Mouse (Mus musculus) kidney, adult 2 months (tissue): Measurements from ENCODE around the gene Sf3b3. TPM values are rescaled to one million over a fixed set of nuclear protein-coding genes. Genes with fewer than 3 reads are reported as not detected.

Experiments
- DNase-seq: peaks from one replicate; pipeline ENCODE4 v3.0.0; 2021
- H3K27ac ChIP-seq: fragments of 200-500 bp; 2 replicates; pipeline ENCODE4 v1.5.1; 2012; ENCODE audit warnings: low read depth, low read length, control low read depth, inconsistent platforms; ENCODE audit not compliant: insufficient read depth
- H3K27me3 ChIP-seq: fragments of 200-500 bp; replicated peaks from 2 replicates; pipeline ENCODE4 v1.6.1; 2012; ENCODE audit warnings: mild to moderate bottlenecking, moderate library complexity, low read length, inconsistent platforms; ENCODE audit not compliant: control insufficient read depth, insufficient read depth
- H3K36me3 ChIP-seq: fragments of 200-500 bp; 2 replicates; pipeline ENCODE4 v1.6.1; 2012; ENCODE audit warnings: mild to moderate bottlenecking, moderate library complexity, low read length, inconsistent platforms; ENCODE audit not compliant: control insufficient read depth, insufficient read depth
- H3K4me1 ChIP-seq: fragments of 200-500 bp; 2 replicates; pipeline ENCODE4 v1.6.1; 2011; ENCODE audit warnings: low read length; ENCODE audit not compliant: control insufficient read depth, insufficient read depth
- H3K4me3 ChIP-seq: fragments of 200-500 bp; 2 replicates; pipeline ENCODE4 v1.5.1; 2011; ENCODE audit warnings: mild to moderate bottlenecking, low read depth, low read length, control low read depth; ENCODE audit not compliant: insufficient read depth
- CTCF ChIP-seq: fragments of 200-500 bp; conservative IDR thresholded peaks from 2 replicates; pipeline ENCODE4 v1.5.1; 2011; ENCODE audit warnings: low read depth, mild to moderate bottlenecking, control low read depth, low read length, moderate library complexity, mixed read lengths; ENCODE audit not compliant: insufficient read depth, insufficient read length
- POLR2A ChIP-seq: fragments of 200-500 bp; IDR thresholded peaks from one replicate; pipeline ENCODE4 v1.6.1; 2011; ENCODE audit warnings: low read depth, low read length, control low read depth
- WGBS: fragments of 180-500 bp; shearing (Covaris S2); methylation state at CpG from one replicate; pipeline ENCODE4 v1.1.7; 2018; 5-methylcytosine and 5-hydroxymethylcytosine counted together
- polyA plus RNA-seq: library from polyadenylated mRNA; depleted of rRNA; stranded (reverse); fragments of >200 nt; gene quantifications from 2 replicates; pipeline ENCODE4 v1.2.3, GENCODE M21; 2012

The Sf3b3 gene
- polyA plus RNA-seq, 1 experiment, result 25.9 TPM

- TF ChIP-seq CTCF, result no peak
- no peak for TF ChIP-seq POLR2A
- WGBS, result 34% methylated on average over 12 of the region's 12 CpGs
- Histone ChIP-seq H3K27me3 (no peaks in the 10 kb centered on the region), H3K4me3 (peak within 1 kb of the TSS; percentile 62), H3K27ac (peak within 1 kb of the TSS; percentile 86), H3K36me3 (peaks cover 2% of the 10 kb centered on the region), H3K4me1 (peaks cover 44% of the 10 kb centered on the region)
- peak; percentile 38 for DNase-seq
Measured at GRCm38 (mm10) chr8:110805669-110806068, 40.9 kb downstream of the Sf3b3 start, which contains the start of gene Il34. Gene Il34, minus strand, starts transcription at chr8:110805924.

GRCm38 (mm10) chr8:110804825-110805514, 41.6 kb downstream of the Sf3b3 start:
- H3K27ac ChIP-seq, result peak overlapping the region; percentile 86
- H3K4me3 ChIP-seq, result peak overlapping the region; percentile 62; the same call in 1 of the 2 replicates
- peaks cover 43% of the 10 kb centered on the region for H3K4me1 ChIP-seq
- WGBS, result 35% methylated on average over 3 of the region's 3 CpGs
- peak; percentile 75 for DNase-seq
- no peaks in the 10 kb centered on the region for H3K27me3 ChIP-seq
- TF ChIP-seq POLR2A, result no peak
- no peaks in the 10 kb centered on the region; the same call in 1 of the 2 replicates for H3K36me3 ChIP-seq

- Histone ChIP-seq H3K36me3 (no peaks in the 10 kb centered on the region; the same call in 1 of the 2 replicates), H3K4me3 (no peak overlapping the region), H3K4me1 (peaks cover 35% of the 10 kb centered on the region), H3K27me3 (no peaks in the 10 kb centered on the region), H3K27ac (peak overlapping the region; percentile 87)
- DNase-seq, result no peak
- TF ChIP-seq POLR2A (no peak), CTCF (no peak)
- 82% methylated on average over 9 of the region's 9 CpGs for WGBS
Measured at GRCm38 (mm10) chr8:110803856-110804255, 42.7 kb downstream of the Sf3b3 start.

- no peaks in the 10 kb centered on the region; the same call in 1 of the 2 replicates for H3K36me3 ChIP-seq
- H3K4me1 ChIP-seq, result peaks cover 29% of the 10 kb centered on the region
- H3K27me3 ChIP-seq, result no peaks in the 10 kb centered on the region
- DNase-seq, result peak; percentile 72
- no peak overlapping the region for H3K4me3 ChIP-seq
- TF ChIP-seq POLR2A, result no peak
- TF ChIP-seq CTCF, result no peak
- WGBS, result 36% methylated on average over 5 of the region's 5 CpGs
- H3K27ac ChIP-seq, result peak overlapping the region; percentile 87
Measured at GRCm38 (mm10) chr8:110802988-110803387, 43.6 kb downstream of the Sf3b3 start.

- Histone ChIP-seq H3K4me3 (no peak overlapping the region), H3K36me3 (no peaks in the 10 kb centered on the region), H3K27me3 (no peaks in the 10 kb centered on the region), H3K4me1 (peaks cover 19% of the 10 kb centered on the region), H3K27ac (no peak overlapping the region)
- TF ChIP-seq CTCF (no peak), POLR2A (no peak)
- 96% methylated on average over 8 of the region's 8 CpGs for WGBS
- DNase-seq, result no peak
Measured at GRCm38 (mm10) chr8:110797086-110797485, 49.5 kb downstream of the Sf3b3 start.

- peak; percentile 45 for DNase-seq
- Histone ChIP-seq H3K4me1 (peaks cover 31% of the 10 kb centered on the region), H3K27ac (peak overlapping the region; percentile 6; the same call in 1 of the 2 replicates), H3K4me3 (no peak overlapping the region), H3K36me3 (no peaks in the 10 kb centered on the region), H3K27me3 (no peaks in the 10 kb centered on the region)
- TF ChIP-seq POLR2A (no peak), CTCF (no peak)
- 78% methylated on average over 7 of the region's 7 CpGs for WGBS
Measured at GRCm38 (mm10) chr8:110794363-110794965, 52.1 kb downstream of the Sf3b3 start.

- Histone ChIP-seq H3K27ac (peak overlapping the region; percentile 98), H3K36me3 (no peaks in the 10 kb centered on the region), H3K27me3 (no peaks in the 10 kb centered on the region), H3K4me1 (peaks cover 31% of the 10 kb centered on the region), H3K4me3 (no peak overlapping the region)
- TF ChIP-seq POLR2A, result no peak
- WGBS, result 76% methylated on average over 9 of the region's 9 CpGs
- DNase-seq, result peak; percentile 38
Measured at GRCm38 (mm10) chr8:110793936-110794335, 52.7 kb downstream of the Sf3b3 start.
